Mouse (Mus musculus) embryonic facial prominence, embryonic 12.5 days (tissue): ENCODE measurements around the gene Syn3. TPM values are rescaled to one million over a fixed set of nuclear protein-coding genes. Genes with fewer than 3 reads are reported as not detected.
"Not testable (repeated sequence)": the region's sequence is repeated elsewhere in the genome, so short reads cannot be mapped to it uniquely, and the experiment has no call there.

Experiments used
- ATAC-seq: fragments of 200-750 bp; cut with Nextera tagmentation; 2 replicates; pipeline ENCODE4 v1.8.0; 2017; ENCODE audit not compliant: insufficient number of reproducible peaks, insufficient read depth, low FRiP score, low TSS enrichment
- H3K27ac ChIP-seq: fragments of 300-500 bp; sonication (generic); 2 replicates; pipeline ENCODE4 v1.5.1; 2016; ENCODE audit warnings: mild to moderate bottlenecking
- H3K27me3 ChIP-seq: fragments of 300-500 bp; sonication (generic); 2 replicates; pipeline ENCODE4 v1.6.1; 2016; ENCODE audit warnings: mild to moderate bottlenecking, moderate library complexity
- H3K36me3 ChIP-seq: fragments of 300-500 bp; sonication (generic); 2 replicates; pipeline ENCODE4 v1.6.1; 2016; ENCODE audit warnings: mild to moderate bottlenecking
- H3K4me1 ChIP-seq: fragments of 300-500 bp; sonication (generic); 2 replicates; pipeline ENCODE4 v1.6.1; 2016
- H3K4me2 ChIP-seq: fragments of 300-500 bp; sonication (generic); replicated peaks from 2 replicates; pipeline ENCODE4 v1.6.1; 2016; ENCODE audit warnings: mild to moderate bottlenecking, moderate library complexity
- H3K4me3 ChIP-seq: fragments of 300-500 bp; sonication (generic); 2 replicates; pipeline ENCODE4 v1.5.1; 2016; ENCODE audit warnings: mild to moderate bottlenecking
- H3K9ac ChIP-seq: fragments of 300-500 bp; sonication (generic); 2 replicates; pipeline ENCODE4 v1.6.1; 2016; ENCODE audit warnings: mild to moderate bottlenecking, moderate library complexity
- H3K9me3 ChIP-seq: fragments of 300-500 bp; sonication (generic); 2 replicates; pipeline ENCODE4 v1.6.1; 2016; ENCODE audit warnings: mild to moderate bottlenecking, moderate library complexity
- WGBS: fragments of 180-500 bp; shearing (Covaris S2); methylation state at CpG from one replicate; pipeline ENCODE4 v1.1.7; 2016; 5-methylcytosine and 5-hydroxymethylcytosine counted together
- polyA plus RNA-seq: library from polyadenylated mRNA; unstranded; fragments of >200 nt; fragmentation: Nextera tagmentation; extraction: Ambion mirVana; gene quantifications from 2 replicates; pipeline ENCODE4 v1.2.1, GENCODE M21; 2016

The Syn3 gene
- 4.0 and 4.6 TPM in 2 replicates for polyA plus RNA-seq

GRCm38 (mm10) chr10:86498673-86499391, at the start of gene Syn3:
TSS of gene Syn3 (minus strand) at chr10:86498896.
- Histone ChIP-seq H3K4me1 (peaks cover 12% of the 10 kb centered on the region), H3K4me3 (peak within 1 kb of the TSS; percentile 50), H3K27me3 (no peaks in the 10 kb centered on the region), H3K9ac (peak within 1 kb of the TSS; percentile 61), H3K36me3 (no peaks in the 10 kb centered on the region), H3K9me3 (no peaks in the 10 kb centered on the region), H3K27ac (peak within 1 kb of the TSS; percentile 52; the same call in 1 of the 2 replicates), H3K4me2 (peak within 1 kb of the TSS; percentile 66)
- ATAC-seq: peak; percentile 99
- WGBS: under 1% methylated on average over 21 of the region's 21 CpGs

GRCm38 (mm10) chr10:86526357-86526874, 27.7 kb upstream of the Syn3 start:
- ATAC-seq, H3K36me3 ChIP-seq, H3K4me1 ChIP-seq, H3K9me3 ChIP-seq, H3K27me3 ChIP-seq, H3K4me3 ChIP-seq, H3K27ac ChIP-seq, H3K9ac ChIP-seq, H3K4me2 ChIP-seq: not testable (repeated sequence)
- 90% methylated on average over 4 of the region's 5 CpGs for WGBS

- Histone ChIP-seq H3K9ac (no peak overlapping the region), H3K36me3 (no peaks in the 10 kb centered on the region)
- 89% methylated on average over 4 of the region's 4 CpGs for WGBS
Observed at GRCm38 (mm10) chr10:86513801-86514200, 15.1 kb upstream of the Syn3 start.

GRCm38 (mm10) chr10:86510941-86511340, 12.2 kb upstream of the Syn3 start:
- Histone ChIP-seq H3K9ac (no peak overlapping the region), H3K4me3 (no peak overlapping the region), H3K4me1 (no peaks in the 10 kb centered on the region), H3K9me3 (0 out of 2 replicates have a peak, but pooled peaks cover 8% of the 10 kb centered on the region), H3K27ac (no peak overlapping the region), H3K27me3 (no peaks in the 10 kb centered on the region), H3K36me3 (no peaks in the 10 kb centered on the region), H3K4me2 (no peak overlapping the region)
- ATAC-seq: no peak

More at GRCm38 (mm10) chr10:86513801-86514200, 15.1 kb upstream of the Syn3 start:
- H3K27me3 ChIP-seq: no peaks in the 10 kb centered on the region
- no peak overlapping the region for H3K27ac ChIP-seq
- no peak overlapping the region for H3K4me2 ChIP-seq
- 0 out of 2 replicates have a peak, but pooled peaks cover 8% of the 10 kb centered on the region for H3K9me3 ChIP-seq
- ATAC-seq: no peak
- H3K4me1 ChIP-seq: no peaks in the 10 kb centered on the region
- H3K4me3 ChIP-seq: no peak overlapping the region

- H3K36me3 ChIP-seq: no peaks in the 10 kb centered on the region
- H3K9me3 ChIP-seq: no peaks in the 10 kb centered on the region
- ATAC-seq: no peak
- H3K27ac ChIP-seq: no peak overlapping the region
- H3K9ac ChIP-seq: no peak overlapping the region
- no peaks in the 10 kb centered on the region for H3K27me3 ChIP-seq
- H3K4me3 ChIP-seq: no peak overlapping the region
- WGBS: 85% methylated on average over 2 of the region's 2 CpGs
- no peak overlapping the region for H3K4me2 ChIP-seq
- H3K4me1 ChIP-seq: peaks cover 12% of the 10 kb centered on the region
Observed at GRCm38 (mm10) chr10:86502063-86502462, 3.4 kb upstream of the Syn3 start.

GRCm38 (mm10) chr10:86498051-86498672, 534 bp downstream of the Syn3 start:
- 3% methylated on average over 12 of the region's 12 CpGs for WGBS
- Histone ChIP-seq H3K27ac (peak overlapping the region; percentile 52; the same call in 1 of the 2 replicates), H3K9me3 (no peaks in the 10 kb centered on the region), H3K27me3 (no peaks in the 10 kb centered on the region), H3K4me2 (peak overlapping the region; percentile 66), H3K9ac (peak overlapping the region; percentile 61), H3K4me3 (peak overlapping the region; percentile 50), H3K4me1 (peaks cover 12% of the 10 kb centered on the region), H3K36me3 (no peaks in the 10 kb centered on the region)
- peak; percentile 77 for ATAC-seq

GRCm38 (mm10) chr10:86495851-86496250, 2.8 kb downstream of the Syn3 start:
- no peaks in the 10 kb centered on the region for H3K9me3 ChIP-seq
- peaks cover 20% of the 10 kb centered on the region for H3K4me1 ChIP-seq
- ATAC-seq: no peak
- no peaks in the 10 kb centered on the region for H3K36me3 ChIP-seq
- no peaks in the 10 kb centered on the region for H3K27me3 ChIP-seq
- H3K4me3 ChIP-seq: no peak overlapping the region
- H3K27ac ChIP-seq: no peak overlapping the region
- no peak overlapping the region for H3K9ac ChIP-seq
- no peak overlapping the region for H3K4me2 ChIP-seq
- 96% methylated on average over 2 of the region's 2 CpGs for WGBS

- Histone ChIP-seq H3K36me3 (no peaks in the 10 kb centered on the region), H3K27ac (no peak overlapping the region), H3K4me3 (no peak overlapping the region), H3K4me2 (no peak overlapping the region), H3K9ac (no peak overlapping the region), H3K9me3 (no peaks in the 10 kb centered on the region), H3K27me3 (no peaks in the 10 kb centered on the region), H3K4me1 (peaks cover 17% of the 10 kb centered on the region)
- 73% methylated on average over 5 of the region's 5 CpGs for WGBS
- no peak for ATAC-seq
Observed at GRCm38 (mm10) chr10:86493140-86493539, 5.6 kb downstream of the Syn3 start.

- no peak overlapping the region for H3K27ac ChIP-seq
- H3K4me1 ChIP-seq: peaks cover 10% of the 10 kb centered on the region
- WGBS: 52% methylated on average over 2 of the region's 2 CpGs
- H3K36me3 ChIP-seq: no peaks in the 10 kb centered on the region
- H3K9ac ChIP-seq: no peak overlapping the region
- peak overlapping the region; percentile 30; the same call in 1 of the 2 replicates for H3K4me2 ChIP-seq
- no peaks in the 10 kb centered on the region for H3K9me3 ChIP-seq
- H3K27me3 ChIP-seq: no peaks in the 10 kb centered on the region
- H3K4me3 ChIP-seq: no peak overlapping the region
- no peak for ATAC-seq
Observed at GRCm38 (mm10) chr10:86492089-86492907, 6.4 kb downstream of the Syn3 start.

GRCm38 (mm10) chr10:86491316-86492088, 7.2 kb downstream of the Syn3 start:
- WGBS: 36% methylated on average over 3 of the region's 3 CpGs
- Histone ChIP-seq H3K27me3 (no peaks in the 10 kb centered on the region), H3K4me1 (0 out of 2 replicates have a peak, but pooled peaks cover 8% of the 10 kb centered on the region), H3K4me3 (no peak overlapping the region), H3K4me2 (peak overlapping the region; percentile 30; the same call in 1 of the 2 replicates), H3K9me3 (no peaks in the 10 kb centered on the region), H3K27ac (0 out of 2 replicates have a peak overlapping the region, but pooled peaks have one; percentile 52), H3K36me3 (no peaks in the 10 kb centered on the region), H3K9ac (no peak overlapping the region)
- ATAC-seq: peak; percentile 44; the same call in 1 of the 2 replicates

GRCm38 (mm10) chr10:86488544-86488943, 10.2 kb downstream of the Syn3 start:
- Histone ChIP-seq H3K27ac (no peak overlapping the region), H3K27me3 (no peaks in the 10 kb centered on the region), H3K4me1 (0 out of 2 replicates have a peak, but pooled peaks cover 8% of the 10 kb centered on the region), H3K9ac (no peak overlapping the region), H3K4me3 (no peak overlapping the region), H3K36me3 (no peaks in the 10 kb centered on the region), H3K9me3 (no peaks in the 10 kb centered on the region), H3K4me2 (no peak overlapping the region)
- 85% methylated on average over 5 of the region's 5 CpGs for WGBS
- no peak for ATAC-seq
